Mouse (Mus musculus): ENCODE measurements around the gene Gbp8.
"Not testable (repeated sequence)": the region's sequence is repeated elsewhere in the genome, so short reads cannot be mapped to it uniquely, and the experiment has no call there.

GRCm38 (mm10) chr5:105148062-105148461 is 8.7 kb upstream of the Gbp8 start:
- TF ChIP-seq EP300 (IDR thresholded peaks at IDR 0.05; ENCODE audit: insufficient read depth, low read depth, low read length); POLR2A (IDR thresholded peaks at IDR 0.05; ENCODE audit: insufficient read depth, low read depth, low read length); CTCF (IDR thresholded peaks at IDR 0.05): not testable (repeated sequence)
